Mouse (Mus musculus) erythroblast, embryonic 14.5 days (primary cell): ENCODE measurements around the gene Mettl24. TPM values are rescaled to one million over a fixed set of nuclear protein-coding genes. Genes with fewer than 3 reads are reported as not detected.

Experiments used
- H3K27me3 ChIP-seq: 2 replicates; pipeline ENCODE4 v1.6.1; 2012; ENCODE audit warnings: inconsistent platforms; ENCODE audit not compliant: control insufficient read depth
- H3K36me3 ChIP-seq: 2 replicates; pipeline ENCODE4 v1.6.1; 2012; ENCODE audit warnings: mild to moderate bottlenecking, inconsistent platforms; ENCODE audit not compliant: control insufficient read depth
- H3K4me1 ChIP-seq: 2 replicates; pipeline ENCODE4 v1.6.1; 2012; ENCODE audit warnings: inconsistent platforms; ENCODE audit not compliant: control insufficient read depth
- H3K4me3 ChIP-seq: replicated peaks from 2 replicates; pipeline ENCODE3; 2012; ENCODE audit warnings: moderate library complexity, mild to moderate bottlenecking, inconsistent platforms
- H3K9me3 ChIP-seq: 2 replicates; pipeline ENCODE4 v1.6.1; 2012; ENCODE audit warnings: low read length, inconsistent platforms, mixed read lengths; ENCODE audit not compliant: control insufficient read depth
- GATA1 ChIP-seq: IDR thresholded peaks from 2 replicates; pipeline ENCODE4 v1.6.1; 2012; ENCODE audit warnings: low read length, inconsistent platforms, mixed read lengths
- TAL1 ChIP-seq: IDR thresholded peaks from 3 replicates; pipeline ENCODE4 v1.6.1; 2012; ENCODE audit warnings: low read length, inconsistent platforms, mixed read lengths
- polyA plus RNA-seq: library from polyadenylated mRNA; stranded (reverse); fragments of >175 nt; gene quantifications from 2 replicates; pipeline ENCODE4 v1.2.3, GENCODE M21; 2012

The Mettl24 gene
- polyA plus RNA-seq, 1 experiment = not detected

- TF ChIP-seq GATA1 (no peak), TAL1 (no peak)
- H3K4me1 ChIP-seq = no peaks in the 10 kb centered on the region
- no peaks in the 10 kb centered on the region for H3K9me3 ChIP-seq
- H3K4me3 ChIP-seq = no peak overlapping the region
- no peaks in the 10 kb centered on the region; the same call in 1 of the 2 replicates for H3K27me3 ChIP-seq
- no peaks in the 10 kb centered on the region for H3K36me3 ChIP-seq
These were observed 15.6 kb downstream of the Mettl24 start for GRCm38 (mm10) chr10:40698652-40699051.

- no peak overlapping the region for H3K4me3 ChIP-seq
- H3K4me1 ChIP-seq = no peaks in the 10 kb centered on the region
- no peaks in the 10 kb centered on the region for H3K27me3 ChIP-seq
- H3K9me3 ChIP-seq = no peaks in the 10 kb centered on the region
- H3K36me3 ChIP-seq = no peaks in the 10 kb centered on the region
- TF ChIP-seq TAL1 = no peak
- TF ChIP-seq GATA1 = no peak
These were observed 28.0 kb downstream of the Mettl24 start for GRCm38 (mm10) chr10:40711127-40711526.

DNA sequence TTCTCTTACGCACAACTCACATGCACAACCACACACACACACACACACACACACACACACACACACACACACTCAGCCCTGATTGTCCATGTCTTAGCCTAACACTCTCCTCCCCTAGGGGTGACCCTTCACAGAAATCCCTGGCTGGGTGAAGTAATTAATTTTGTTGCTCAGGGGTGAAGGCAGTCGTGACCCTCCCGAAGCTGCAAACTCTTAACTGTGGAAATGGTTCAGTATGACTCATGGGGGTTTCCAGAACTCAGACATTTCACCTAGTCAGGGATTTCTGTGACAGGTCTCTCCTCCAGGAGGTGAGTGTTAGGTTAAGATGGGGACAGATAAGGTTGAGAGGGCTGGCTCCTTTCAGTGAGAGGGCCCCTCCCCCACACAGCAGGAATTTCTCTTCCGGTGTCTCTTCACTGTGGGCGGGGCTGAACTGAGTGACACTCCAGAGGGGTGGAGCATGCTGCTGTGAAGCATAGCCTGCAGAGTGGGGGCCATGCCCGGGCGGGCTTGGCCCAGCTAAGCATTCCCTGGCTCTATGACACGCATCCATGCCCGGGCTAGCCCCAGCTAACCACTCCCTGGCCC lies 30.0 kb downstream of the Mettl24 start:
- Histone ChIP-seq H3K4me1 (no peaks in the 10 kb centered on the region), H3K27me3 (no peaks in the 10 kb centered on the region), H3K36me3 (no peaks in the 10 kb centered on the region), H3K9me3 (no peaks in the 10 kb centered on the region), H3K4me3 (no peak overlapping the region)
- TF ChIP-seq TAL1 = no peak
- TF ChIP-seq GATA1 = no peak

GRCm38 (mm10) chr10:40713829-40714228 lies 30.7 kb downstream of the Mettl24 start:
- Histone ChIP-seq H3K4me1 (no peaks in the 10 kb centered on the region), H3K4me3 (no peak overlapping the region), H3K36me3 (no peaks in the 10 kb centered on the region), H3K9me3 (no peaks in the 10 kb centered on the region), H3K27me3 (no peaks in the 10 kb centered on the region)
- TF ChIP-seq TAL1 (no peak), GATA1 (no peak)

GRCm38 (mm10) chr10:40715151-40715550 lies 32.1 kb downstream of the Mettl24 start:
- Histone ChIP-seq H3K9me3 (no peaks in the 10 kb centered on the region), H3K4me1 (no peaks in the 10 kb centered on the region), H3K36me3 (no peaks in the 10 kb centered on the region), H3K4me3 (no peak overlapping the region), H3K27me3 (no peaks in the 10 kb centered on the region)
- TF ChIP-seq TAL1 = no peak
- no peak for TF ChIP-seq GATA1

DNA sequence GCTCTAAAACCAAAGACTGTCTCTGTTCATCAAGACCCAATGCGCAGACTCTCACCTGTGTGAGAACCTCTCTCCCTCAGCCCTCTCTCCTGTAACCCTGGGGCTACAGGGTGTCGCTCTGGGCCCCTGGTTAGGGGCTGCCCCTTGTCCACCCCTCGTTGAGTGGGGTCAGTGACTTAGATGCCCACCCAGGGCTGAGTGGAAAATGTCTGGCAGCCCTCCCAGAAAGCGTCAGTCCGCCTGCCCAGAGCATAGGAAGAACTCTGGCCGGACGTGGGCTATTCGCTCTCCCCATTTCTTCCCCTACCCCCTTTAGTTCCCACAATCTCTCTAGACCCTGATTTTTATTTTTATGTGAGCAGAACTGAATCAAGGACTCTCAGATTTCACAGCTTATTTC lies 33.2 kb downstream of the Mettl24 start:
- TF ChIP-seq GATA1 = no peak
- no peak for TF ChIP-seq TAL1
- Histone ChIP-seq H3K27me3 (no peaks in the 10 kb centered on the region), H3K4me3 (no peak overlapping the region), H3K9me3 (no peaks in the 10 kb centered on the region), H3K36me3 (no peaks in the 10 kb centered on the region), H3K4me1 (no peaks in the 10 kb centered on the region)

DNA sequence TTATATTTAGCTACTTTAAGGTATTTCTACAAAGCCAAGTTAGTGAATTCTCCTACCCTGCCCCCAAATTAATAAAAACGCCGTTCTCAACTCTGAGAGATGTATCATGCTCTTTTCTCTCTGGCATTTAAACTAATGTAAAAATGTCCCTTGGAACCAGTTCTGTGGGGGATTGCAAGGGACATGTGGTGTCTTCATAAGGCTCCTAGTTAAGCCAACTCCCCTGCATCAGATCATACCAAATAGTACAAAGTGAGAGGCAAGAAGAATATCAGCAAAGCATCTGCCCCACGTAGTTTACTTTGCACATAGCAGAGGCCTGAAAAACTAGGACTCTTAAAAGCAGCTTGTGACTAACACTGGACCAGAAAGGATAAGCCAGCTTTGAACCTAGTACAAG lies 33.6 kb downstream of the Mettl24 start:
- H3K27me3 ChIP-seq = no peaks in the 10 kb centered on the region
- TF ChIP-seq GATA1 (no peak), TAL1 (no peak)
- no peak overlapping the region for H3K4me3 ChIP-seq
- no peaks in the 10 kb centered on the region for H3K9me3 ChIP-seq
- no peaks in the 10 kb centered on the region for H3K4me1 ChIP-seq
- no peaks in the 10 kb centered on the region for H3K36me3 ChIP-seq

DNA sequence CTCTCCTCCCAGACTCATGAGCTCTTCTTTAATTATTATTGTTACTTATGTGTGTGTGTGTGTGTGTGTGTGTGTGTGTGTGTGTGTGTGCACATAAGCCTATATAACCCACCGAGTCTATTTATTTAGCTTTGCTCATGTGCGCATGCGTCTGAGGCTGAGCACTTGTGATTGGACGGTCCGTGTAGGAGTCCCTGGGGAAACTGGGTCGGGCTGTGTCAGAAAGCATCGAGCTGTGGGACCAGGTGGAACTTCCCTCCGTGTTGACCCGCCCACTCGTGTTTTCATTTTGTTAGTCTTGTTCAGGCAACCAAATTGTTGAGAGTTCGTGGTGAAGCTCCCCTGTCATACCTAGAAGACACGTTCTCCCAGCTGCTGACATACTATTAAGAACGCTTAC lies 35.3 kb downstream of the Mettl24 start:
- no peaks in the 10 kb centered on the region for H3K9me3 ChIP-seq
- H3K36me3 ChIP-seq = no peaks in the 10 kb centered on the region
- TF ChIP-seq GATA1 (no peak), TAL1 (no peak)
- H3K4me1 ChIP-seq = no peaks in the 10 kb centered on the region
- no peak overlapping the region for H3K4me3 ChIP-seq
- no peaks in the 10 kb centered on the region for H3K27me3 ChIP-seq

GRCm38 (mm10) chr10:40719062-40719461 lies 36.0 kb downstream of the Mettl24 start:
- Histone ChIP-seq H3K4me1 (no peaks in the 10 kb centered on the region), H3K27me3 (no peaks in the 10 kb centered on the region), H3K4me3 (no peak overlapping the region), H3K36me3 (no peaks in the 10 kb centered on the region), H3K9me3 (no peaks in the 10 kb centered on the region)
- TF ChIP-seq TAL1 (no peak), GATA1 (no peak)

- H3K4me1 ChIP-seq = no peaks in the 10 kb centered on the region
- TF ChIP-seq TAL1 (no peak), GATA1 (no peak)
- no peak overlapping the region for H3K4me3 ChIP-seq
- H3K36me3 ChIP-seq = no peaks in the 10 kb centered on the region
- no peaks in the 10 kb centered on the region for H3K9me3 ChIP-seq
- no peaks in the 10 kb centered on the region; the same call in 1 of the 2 replicates for H3K27me3 ChIP-seq
These were observed 37.8 kb downstream of the Mettl24 start for GRCm38 (mm10) chr10:40720883-40721282.
